Mouse (Mus musculus) spleen, postnatal 4 days (tissue): ENCODE measurements around the gene Slc4a11.
"Not testable (repeated sequence)": the region's sequence is repeated elsewhere in the genome, so short reads cannot be mapped to it uniquely, and the experiment has no call there.

Experiments
- DNase-seq, 2 experiments: peaks; one replicate each; pipeline ENCODE4 v3.0.0; 2022; ENCODE audit warnings: low spot score in 2 of 2

Slc4a11 gene

GRCm38 (mm10) chr2:130679154-130679553, 18.2 kb downstream of the Slc4a11 start:
- no peak for DNase-seq

DNA sequence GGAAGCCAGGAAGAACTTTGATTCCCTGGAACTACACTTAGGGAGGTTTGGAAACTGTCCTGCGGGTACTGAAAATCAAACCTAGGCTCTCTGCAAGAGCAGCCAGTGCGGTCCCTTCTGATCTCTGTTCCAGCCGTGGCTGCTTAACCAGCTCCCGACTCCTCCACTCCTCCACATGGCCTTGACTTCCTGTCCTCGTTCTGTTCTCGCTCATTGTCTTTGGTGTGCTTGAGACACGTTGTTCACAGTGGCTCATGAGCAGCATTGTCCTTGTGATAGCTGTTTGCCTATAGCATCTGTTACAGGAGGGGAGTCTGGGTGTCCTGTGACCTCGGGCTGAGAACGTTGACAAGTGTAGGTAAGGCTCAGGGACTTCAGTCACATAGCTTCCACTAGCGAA, 20.1 kb downstream of the Slc4a11 start:
- no peak for DNase-seq

DNA sequence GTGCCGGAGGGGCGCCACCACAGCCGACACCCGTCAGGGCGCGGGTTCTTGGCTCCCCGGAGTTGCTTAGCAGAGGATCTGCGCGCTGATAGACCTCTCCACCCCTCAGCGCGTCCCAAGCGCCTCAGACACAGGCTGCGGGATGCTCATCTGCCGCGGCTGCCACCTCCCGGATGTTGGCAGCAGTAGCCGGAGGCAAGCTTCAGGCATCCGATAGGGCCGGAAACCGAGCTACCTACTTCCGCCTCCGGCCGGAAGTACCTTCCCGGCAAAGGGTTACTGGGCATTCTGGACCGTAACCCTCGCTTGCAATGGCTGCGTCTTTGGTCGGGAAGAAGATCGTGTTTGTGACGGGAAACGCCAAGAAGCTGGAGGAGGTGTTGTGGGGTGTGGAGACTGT, 29.8 kb downstream of the Slc4a11 start, which contains the start of gene Itpa:
Itpa (plus strand) TSS at position 52 of the 400 bp plus-strand sequence.
- peak; percentile 87 to 90 for DNase-seq

DNA sequence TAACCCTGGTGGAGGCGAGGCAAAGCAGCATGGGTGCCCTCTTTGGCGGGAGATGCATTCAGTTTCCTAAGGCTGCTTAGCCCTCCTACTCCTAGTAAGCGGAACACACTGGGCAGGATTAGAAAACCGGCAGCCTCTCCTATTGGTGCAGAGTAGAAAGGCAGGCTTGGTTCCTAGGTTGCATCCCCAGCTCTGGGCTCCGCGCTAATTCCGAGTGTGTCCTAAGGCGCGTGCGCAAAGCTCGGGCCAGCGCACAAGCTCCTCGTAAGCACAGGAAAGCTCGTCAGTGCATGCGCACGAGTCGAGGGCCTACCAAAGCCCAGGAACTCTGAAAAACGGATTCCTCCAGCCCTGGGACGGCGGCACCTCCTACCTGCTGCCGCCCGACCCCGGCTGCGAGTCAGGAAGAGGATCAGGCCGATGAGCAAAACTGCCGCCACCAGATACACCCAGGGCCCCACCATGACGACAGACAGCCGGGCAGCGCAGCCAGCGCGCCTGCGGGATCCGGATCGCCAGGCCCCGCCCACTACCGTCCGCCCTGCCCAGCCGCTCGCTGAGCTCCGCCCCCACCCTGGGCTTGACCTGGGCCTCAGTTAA, 33.1 kb downstream of the Slc4a11 start, which contains the start of gene Ddrgk1:
Ddrgk1 (minus strand) TSS at position 558 of the 600 bp plus-strand sequence.
- DNase-seq: peak; percentile 94 to 96

- no peak for DNase-seq
Observed at GRCm38 (mm10) chr2:130663342-130663741, 34.0 kb downstream of the Slc4a11 start.

DNA sequence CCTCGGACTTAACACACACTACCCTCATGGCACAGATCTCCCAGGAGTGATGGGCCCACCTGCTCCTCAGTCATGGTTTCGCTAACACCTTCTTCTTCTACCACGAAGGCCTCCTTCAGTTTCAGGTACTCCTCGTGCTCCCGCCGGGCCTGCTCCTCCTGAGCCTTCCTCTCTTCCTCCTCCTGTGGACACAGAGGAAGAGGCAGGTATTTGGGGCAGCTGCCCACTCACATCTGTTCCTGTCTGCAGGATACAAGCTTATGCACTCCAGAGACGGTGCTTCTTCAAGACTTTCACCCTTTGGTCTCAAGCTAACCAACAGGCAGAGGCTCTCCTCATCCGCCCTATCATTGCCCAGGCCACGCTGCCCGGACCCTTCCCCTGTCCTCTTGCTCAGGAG, 38.8 kb downstream of the Slc4a11 start:
- no peak for DNase-seq

DNA sequence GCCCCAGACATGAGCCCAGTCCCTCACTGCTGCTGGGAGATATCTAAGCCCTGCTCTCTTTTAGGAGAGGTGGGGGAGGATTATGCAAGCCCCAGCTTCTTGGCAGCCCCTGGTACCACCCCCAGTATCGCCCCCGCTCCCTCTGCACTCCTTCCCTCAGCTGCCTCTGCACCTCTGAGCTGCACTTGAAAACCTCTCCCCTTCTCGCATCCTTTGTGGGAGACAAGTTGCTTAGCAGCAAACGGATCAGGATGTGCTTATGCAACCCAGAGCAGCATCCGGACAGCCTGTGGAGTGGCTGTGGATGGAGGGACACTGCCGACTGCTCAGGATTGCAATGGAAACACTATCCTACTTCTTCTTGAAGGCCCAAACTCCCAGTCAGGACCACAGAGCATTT, 39.8 kb downstream of the Slc4a11 start:
- no peak for DNase-seq

DNA sequence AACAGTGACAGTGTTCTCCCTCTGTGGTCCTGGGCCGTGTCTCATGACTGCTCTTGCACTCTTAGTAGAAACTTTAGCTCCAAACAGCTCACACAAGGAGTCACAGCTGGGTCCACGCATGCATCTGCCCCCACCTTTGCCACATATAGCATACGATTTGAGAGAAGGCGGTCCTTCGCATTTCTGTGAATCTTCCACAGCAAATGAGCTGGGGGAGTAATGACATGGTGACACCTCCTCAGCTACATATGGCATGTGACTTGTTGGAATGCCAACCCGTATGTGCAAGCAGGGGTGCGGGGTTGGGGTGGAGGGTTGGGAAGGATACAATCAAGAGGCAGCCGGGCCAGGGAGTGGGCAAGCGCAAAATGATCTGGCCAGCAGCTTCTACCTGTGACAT, 40.8 kb downstream of the Slc4a11 start:
- no peak for DNase-seq

DNA sequence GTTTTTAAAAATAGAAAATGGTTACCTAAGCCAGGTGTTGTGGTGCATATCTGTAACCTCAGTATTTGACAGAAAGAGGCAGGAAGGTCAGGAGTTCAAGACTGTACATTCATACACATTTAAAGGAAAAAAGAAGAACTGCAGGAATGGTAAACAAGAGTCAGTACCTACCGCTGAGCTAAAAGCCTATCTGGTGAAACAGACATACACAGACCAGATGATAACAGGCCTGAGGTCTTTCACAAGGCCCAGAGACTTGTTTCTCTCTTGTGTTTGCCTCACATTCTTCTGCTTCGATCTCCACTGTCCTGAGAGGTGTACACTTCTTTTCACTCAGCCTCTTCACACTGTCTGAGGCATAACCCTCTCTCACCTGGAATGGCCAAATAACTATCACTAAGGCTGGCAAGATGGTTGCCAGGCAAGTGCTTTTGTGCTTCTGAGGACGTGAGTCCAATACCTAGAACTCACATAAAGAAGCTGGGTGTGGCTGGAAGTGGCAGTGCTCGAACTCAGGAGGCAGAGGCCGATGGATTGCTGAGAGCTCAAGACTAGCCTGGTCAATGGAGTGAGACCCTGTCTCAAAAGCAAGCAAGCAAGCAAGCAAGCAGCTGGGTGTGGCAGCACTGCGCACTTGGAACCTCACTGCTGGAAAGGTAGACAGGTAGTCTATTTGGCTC, 41.5 kb downstream of the Slc4a11 start:
- no peak for DNase-seq

DNA sequence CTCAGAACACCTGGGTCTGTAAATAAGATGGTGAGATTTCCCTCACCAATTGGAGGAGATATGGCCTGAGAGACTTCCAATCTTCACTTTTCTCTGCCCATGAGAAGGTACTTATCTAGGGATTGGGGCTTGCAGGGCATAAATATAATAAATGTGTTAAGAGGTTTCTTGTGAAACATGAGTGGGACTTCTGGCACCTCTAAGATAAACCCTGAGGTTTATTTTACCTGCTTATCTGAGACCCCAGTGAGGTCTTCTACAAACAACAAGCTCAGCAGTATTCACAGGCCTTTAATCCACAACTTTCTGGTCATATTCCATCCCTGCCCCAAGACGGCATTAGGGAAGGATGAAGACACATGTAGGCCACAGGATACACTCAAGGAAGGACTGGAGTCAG, 43.6 kb downstream of the Slc4a11 start:
- no peak for DNase-seq

DNA sequence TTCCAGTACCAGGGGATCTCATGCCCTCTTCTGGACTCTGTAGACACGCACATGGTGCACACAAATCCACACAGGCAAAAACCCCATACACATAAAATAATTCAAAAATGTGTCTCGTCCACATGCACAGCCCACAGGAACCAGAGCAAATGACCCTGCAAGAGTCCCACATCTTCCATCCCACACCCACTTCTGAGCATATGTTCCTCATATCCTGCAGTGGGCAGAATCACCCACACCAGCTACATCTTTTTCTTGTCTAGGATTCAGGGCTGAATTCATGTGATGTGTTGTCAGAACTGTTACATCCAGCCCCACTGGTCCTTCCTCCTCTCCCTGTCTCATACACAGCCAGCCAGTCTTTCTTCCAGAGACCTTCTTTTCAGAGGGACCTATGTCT, 44.0 kb downstream of the Slc4a11 start:
- no peak for DNase-seq

DNA sequence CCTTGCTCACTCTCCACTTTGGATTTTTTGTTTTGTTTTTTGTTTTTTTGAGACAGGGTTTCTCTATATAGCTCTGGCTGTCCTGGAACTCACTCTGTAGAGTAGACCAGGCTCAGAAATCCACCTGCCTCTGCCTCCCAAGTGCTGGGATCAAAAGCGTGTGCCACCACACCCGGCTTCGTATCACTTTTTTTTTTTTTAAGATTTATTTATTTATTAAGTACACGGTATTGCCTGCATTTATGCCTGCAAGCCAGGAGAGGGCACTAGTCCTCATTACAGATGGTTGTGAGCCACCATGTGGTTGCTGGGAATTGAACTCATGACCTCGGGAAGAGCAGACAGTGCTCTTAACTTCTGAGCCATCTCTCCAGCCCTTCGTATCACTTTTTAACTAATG, 48.3 kb downstream of the Slc4a11 start:
- DNase-seq: not testable (repeated sequence)

- DNase-seq: no peak
Observed at GRCm38 (mm10) chr2:130645198-130645597, 52.1 kb downstream of the Slc4a11 start.

DNA sequence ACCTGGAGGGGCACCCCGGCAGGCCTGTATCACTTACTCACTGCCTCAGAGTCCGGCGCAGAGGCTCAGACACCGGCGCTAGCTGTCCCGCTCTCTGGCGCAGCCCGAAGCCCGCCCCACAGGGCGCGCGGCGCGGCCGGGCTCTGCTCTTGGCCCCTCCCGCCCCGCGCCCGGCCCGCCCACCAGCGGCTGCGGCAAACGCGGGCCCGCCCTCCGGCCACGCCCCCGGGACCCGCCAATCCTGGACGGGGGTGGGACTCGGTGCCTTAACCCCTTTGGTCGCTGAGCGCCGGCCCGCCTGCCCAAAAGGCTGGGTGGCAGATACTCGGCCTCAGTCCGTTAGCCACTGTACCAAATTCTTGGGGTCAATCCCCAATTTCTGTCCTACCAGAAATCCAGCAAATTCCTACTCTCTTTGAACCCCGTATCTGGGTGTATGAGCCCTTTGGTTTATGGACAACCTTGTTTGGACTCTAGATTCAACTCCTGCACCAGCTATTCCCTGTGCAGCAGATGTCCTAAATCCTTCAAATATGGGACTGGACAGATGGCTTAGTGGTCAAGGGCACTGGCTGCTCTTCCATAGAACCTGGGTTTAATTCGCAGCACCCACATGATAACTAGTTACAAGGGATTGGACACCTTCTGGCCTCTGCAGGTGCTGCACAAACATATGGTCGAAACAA, 54.5 kb downstream of the Slc4a11 start, which contains the start of gene Lzts3:
Lzts3 (minus strand) TSS at position 120 of the 686 bp plus-strand sequence.
- peak; percentile 94 to 97 for DNase-seq

DNA sequence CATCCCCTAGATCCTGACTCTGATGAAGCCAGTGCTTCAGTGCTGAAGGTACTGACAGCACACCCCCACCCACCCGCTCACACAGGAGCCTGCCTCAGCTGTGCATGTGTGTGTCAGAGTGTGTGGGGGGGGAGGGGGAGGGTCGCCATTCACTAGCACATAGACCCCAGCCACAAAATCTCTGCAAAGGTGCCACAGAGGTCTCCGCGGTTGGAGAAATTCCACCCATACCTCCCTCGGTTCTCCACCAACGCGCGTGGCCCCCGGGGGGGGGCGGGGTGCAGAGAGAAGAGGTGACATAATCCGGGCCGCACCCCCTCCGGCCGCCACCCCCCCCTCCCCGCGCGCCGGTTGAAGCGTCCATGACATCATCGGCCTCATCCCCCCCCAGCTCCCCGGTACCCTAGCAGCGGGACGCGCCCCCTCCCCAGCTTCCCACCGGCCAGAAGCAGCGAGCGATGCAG, 55.1 kb downstream of the Slc4a11 start:
- no peak for DNase-seq

DNA sequence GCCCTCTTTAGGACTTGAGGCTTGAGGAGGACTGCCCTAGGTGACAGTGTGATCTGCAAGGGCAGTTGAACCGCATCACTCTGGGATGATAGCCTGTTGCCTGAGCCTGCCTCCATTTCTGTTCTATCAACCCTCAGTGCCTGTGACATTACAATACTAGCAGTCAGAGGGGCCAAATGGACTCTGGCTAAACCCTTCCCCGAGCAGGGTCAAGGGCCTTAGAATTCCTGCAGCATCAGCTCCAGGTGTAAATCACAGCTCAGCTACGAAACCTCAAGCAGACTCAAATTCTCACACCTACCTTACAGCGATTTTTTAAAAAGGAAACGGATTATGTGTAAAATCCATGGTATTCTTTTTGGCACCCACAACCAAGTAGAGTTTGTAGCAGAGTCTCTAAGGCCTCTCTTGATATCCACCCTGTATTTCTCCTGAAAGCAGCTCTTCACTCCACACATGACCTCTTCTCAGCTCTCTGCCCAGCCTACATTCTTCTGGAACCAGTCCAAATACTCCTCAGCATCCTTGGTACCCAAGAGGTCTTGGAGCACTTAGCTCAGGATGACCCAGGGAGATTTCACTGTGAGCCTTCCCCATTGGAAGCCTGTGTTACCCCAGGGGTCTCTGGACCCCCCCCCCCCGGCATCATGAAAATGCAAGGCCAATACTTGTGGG, 55.8 kb downstream of the Slc4a11 start:
- DNase-seq: no peak

- no peak for DNase-seq
Observed at GRCm38 (mm10) chr2:130639276-130639675, 58.0 kb downstream of the Slc4a11 start.

GRCm38 (mm10) chr2:130638101-130638611, 59.2 kb downstream of the Slc4a11 start:
- no peak for DNase-seq

DNA sequence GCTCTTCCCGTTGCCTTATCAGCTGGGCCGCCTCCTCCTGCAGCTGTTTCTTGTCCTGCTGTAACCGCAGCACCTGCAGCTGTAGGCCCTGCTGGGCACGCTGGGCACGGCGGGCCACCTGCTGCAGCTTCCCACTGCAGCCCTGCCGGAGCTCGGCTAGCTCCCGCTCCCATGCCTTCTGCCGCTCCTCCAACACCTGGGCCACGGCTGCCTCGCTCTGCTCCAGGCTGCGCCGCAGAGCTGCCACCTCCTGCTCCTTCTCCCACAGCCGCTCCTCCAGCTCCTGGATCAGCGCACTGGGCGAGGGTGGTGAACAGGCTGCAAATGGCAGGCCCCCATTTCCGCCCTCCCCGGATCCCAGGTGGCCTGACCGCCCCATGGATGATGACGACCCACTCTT, 61.5 kb downstream of the Slc4a11 start:
- peak; percentile 47 to 72 for DNase-seq

- peak in 1 of 2 experiments; percentile 71 for DNase-seq
Observed at GRCm38 (mm10) chr2:130634739-130635411, 62.4 kb downstream of the Slc4a11 start.
